Mouse (Mus musculus): Measurements from ENCODE around the gene Cyba. TPM values are rescaled to one million over a fixed set of nuclear protein-coding genes. Genes with fewer than 3 reads are reported as not detected.
A peak's percentile ranks its signal among the peaks of the same experiment; 100 is the strongest.

Cyba gene
- total and polyA plus RNA-seq, 3 experiments = 321 to 344 (median 338) TPM

DNA sequence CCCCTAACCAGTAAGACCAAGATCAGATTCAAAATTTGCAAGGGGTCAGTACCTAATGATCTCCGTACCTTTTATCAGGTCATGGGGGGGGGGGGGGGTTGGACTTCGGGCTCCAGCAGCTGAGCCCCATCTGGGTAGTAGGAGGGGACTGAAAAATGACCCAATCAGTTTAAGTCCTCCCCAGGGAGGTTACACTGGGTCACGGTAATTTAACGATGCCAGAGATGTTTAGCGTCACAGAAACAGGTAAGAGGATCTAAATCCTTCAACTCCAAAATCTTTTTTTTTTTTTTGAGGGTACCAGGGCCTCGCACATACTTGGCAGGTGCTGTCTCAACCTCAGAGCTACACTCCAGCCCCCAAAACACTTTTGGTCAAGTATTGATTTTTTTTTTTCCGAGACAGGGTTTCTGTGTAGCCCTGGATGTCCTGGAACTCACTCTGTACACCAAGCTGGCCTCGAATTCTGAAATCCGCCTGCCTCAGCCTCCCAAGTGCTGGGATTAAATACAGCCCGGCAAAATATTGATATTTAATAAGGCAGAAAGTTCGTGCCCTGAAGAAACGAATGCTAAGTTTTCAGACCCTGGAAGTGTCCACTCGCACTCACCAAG is 56.9 kb downstream of the Cyba start:
- DNase-seq (ENCODE audit: low read depth, low spot score) = peak; percentile 22
- TF ChIP-seq ELF1 (IDR thresholded peaks at IDR 0.05; ENCODE audit: low read depth, low read length) (no peak), MAZ (IDR thresholded peaks at IDR 0.05; ENCODE audit: low read depth, low read length) (no peak), CTCF (IDR thresholded peaks at IDR 0.05 in 2 of 3, conservative IDR thresholded peaks at IDR 0.05 in 1 of 3; ENCODE audit: control insufficient read depth in 1 of 3, insufficient read depth in 1 of 3, low read depth in 2 of 3, low read length in 3 of 3, poor library complexity in 1 of 3, severe bottlenecking in 1 of 3) (no peak), USF2 (IDR thresholded peaks at IDR 0.05; ENCODE audit: borderline replicate concordance in 1 of 2, insufficient read depth in 1 of 2, low read depth in 1 of 2, low read length in 2 of 2) (no peak), ZKSCAN1 (IDR thresholded peaks at IDR 0.05; ENCODE audit: low read depth, low read length) (no peak), POLR2A (IDR thresholded peaks at IDR 0.05; ENCODE audit: control insufficient read depth in 1 of 2, insufficient read depth in 1 of 2, low read depth in 1 of 2, low read length in 2 of 2, poor library complexity in 1 of 2) (no peak; a peak in 1 of 4 replicates), NRF1 (IDR thresholded peaks at IDR 0.05; ENCODE audit: insufficient read depth, low read depth, low read length, poor library complexity, severe bottlenecking) (no peak), GATA1 (IDR thresholded peaks at IDR 0.05; ENCODE audit: low read depth, low read length) (no peak), RAD21 (IDR thresholded peaks at IDR 0.05; ENCODE audit: low read depth, low read length) (no peak), SIN3A (IDR thresholded peaks at IDR 0.05; ENCODE audit: low read length) (no peak), GABPA (IDR thresholded peaks at IDR 0.05; ENCODE audit: low read depth, low read length) (no peak), EP300 (IDR thresholded peaks at IDR 0.05; ENCODE audit: low read depth in 1 of 2, low read length in 2 of 2) (no peak), TCF12 (IDR thresholded peaks at IDR 0.05; ENCODE audit: low read depth, low read length) (no peak)
- no peaks in the 10 kb centered on the region for H3K9me3 ChIP-seq (replicated peaks; ENCODE audit: insufficient read depth, low read length)
- H3K27me3 ChIP-seq (ENCODE audit: control insufficient read depth in 1 of 2, insufficient read depth in 2 of 2, low read length in 2 of 2) = no peaks in the 10 kb centered on the region
- peak overlapping the region; percentile 78 for H3K9ac ChIP-seq (ENCODE audit: control insufficient read depth, low read depth, low read length, poor library complexity, severe bottlenecking)
- H3K27ac ChIP-seq (ENCODE audit: control insufficient read depth, low read depth, low read length) = peak overlapping the region; percentile 64
- peaks cover 4 to 33% of the 10 kb centered on the region in 2 experiments; a peak in 3 of 4 replicates for H3K4me1 ChIP-seq (ENCODE audit: control insufficient read depth in 1 of 2, insufficient read depth in 2 of 2, low read length in 2 of 2)
- H3K36me3 ChIP-seq (ENCODE audit: control insufficient read depth in 1 of 2, insufficient read depth in 2 of 2, low read length in 2 of 2) = peaks cover 12 to 26% of the 10 kb centered on the region in 2 experiments
- peaks cover 45% of the 10 kb centered on the region for H3K79me2 ChIP-seq (ENCODE audit: control insufficient read depth, insufficient read depth, low read length, poor library complexity)
- peak overlapping the region; percentile 60 to 69 for H3K4me3 ChIP-seq (ENCODE audit: control insufficient read depth in 1 of 2, insufficient read depth in 1 of 2, low read depth in 2 of 2, low read length in 2 of 2)

DNA sequence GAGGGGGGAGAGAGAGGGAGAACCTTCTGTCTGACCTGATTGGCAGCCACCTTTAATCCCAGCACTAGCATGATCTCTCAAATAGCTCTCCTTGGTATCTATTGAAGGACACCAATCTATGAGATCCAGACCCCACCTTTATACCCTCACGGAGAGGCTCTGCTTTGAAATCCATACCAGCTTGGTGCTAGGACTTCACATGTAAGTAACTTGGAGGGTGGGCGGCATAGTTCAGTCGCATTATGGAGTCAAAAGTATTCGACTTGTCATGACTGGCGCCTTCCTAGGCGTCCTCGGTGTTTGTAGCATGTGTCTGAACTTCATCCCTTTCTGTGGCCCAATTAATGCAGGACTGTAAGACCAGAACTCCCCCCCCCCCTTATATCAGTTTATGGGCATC is 57.4 kb downstream of the Cyba start:
- H3K4me3 ChIP-seq (ENCODE audit: control insufficient read depth in 1 of 2, insufficient read depth in 1 of 2, low read depth in 2 of 2, low read length in 2 of 2) = peak overlapping the region; percentile 60 to 69
- TF ChIP-seq ZC3H11A (IDR thresholded peaks at IDR 0.05; ENCODE audit: low read depth, low read length) (no peak), BHLHE40 (IDR thresholded peaks at IDR 0.05; ENCODE audit: borderline replicate concordance, low read depth, low read length) (no peak), MAZ (IDR thresholded peaks at IDR 0.05; ENCODE audit: low read depth, low read length) (no peak), RAD21 (IDR thresholded peaks at IDR 0.05; ENCODE audit: low read depth, low read length) (no peak), JUND (IDR thresholded peaks at IDR 0.05; ENCODE audit: low read depth, low read length) (no peak), CHD2 (IDR thresholded peaks at IDR 0.05; ENCODE audit: low read length) (no peak), MYC (IDR thresholded peaks at IDR 0.05; ENCODE audit: low read depth, low read length) (no peak)

More for the DNA sequence above, 57.4 kb downstream of the Cyba start:
- peaks cover 10 to 26% of the 10 kb centered on the region in 2 experiments for H3K36me3 ChIP-seq (ENCODE audit: control insufficient read depth in 1 of 2, insufficient read depth in 2 of 2, low read length in 2 of 2)
- no peaks in the 10 kb centered on the region for H3K27me3 ChIP-seq (ENCODE audit: control insufficient read depth in 1 of 2, insufficient read depth in 2 of 2, low read length in 2 of 2)
- peak; percentile 21 for DNase-seq (ENCODE audit: low read depth, low spot score)
- H3K27ac ChIP-seq (ENCODE audit: control insufficient read depth, low read depth, low read length) = no peak overlapping the region; the same call in 1 of the 2 replicates
- H3K79me2 ChIP-seq (ENCODE audit: control insufficient read depth, insufficient read depth, low read length, poor library complexity) = peaks cover 40% of the 10 kb centered on the region
- peak overlapping the region; percentile 78 for H3K9ac ChIP-seq (ENCODE audit: control insufficient read depth, low read depth, low read length, poor library complexity, severe bottlenecking)
- H3K9me3 ChIP-seq (replicated peaks; ENCODE audit: insufficient read depth, low read length) = no peaks in the 10 kb centered on the region
- H3K4me1 ChIP-seq (ENCODE audit: control insufficient read depth in 1 of 2, insufficient read depth in 2 of 2, low read length in 2 of 2) = peaks cover 4 to 33% of the 10 kb centered on the region in 2 experiments; a peak in 3 of 4 replicates

Other genes with a start within 250 kb of the Cyba start
- gene Zfpm1, start 150.8 kb downstream of the Cyba start, total RNA-seq (2012; rRNA removed) = 104 and 133 TPM in 2 replicates
- gene Zfpm1, start 150.8 kb downstream of the Cyba start, polyA plus RNA-seq (2012; ENCODE audit: insufficient read depth in 1 of 2, insufficient read length in 2 of 2, low read depth in 1 of 2, low replicate concordance in 2 of 2, missing spikeins in 1 of 2) = 100 to 1,000 TPM; 260 to 343 TPM
- gene Trhr2, start 72.2 kb downstream of the Cyba start, total RNA-seq (2012; rRNA removed) = 0.12 TPM in 1 of 2 replicates, not detected in the other
- under 1 TPM in 1 of 2 experiments, not detected in 1; 0.07 TPM for gene Trhr2, start 72.2 kb downstream of the Cyba start, polyA plus RNA-seq (2012; ENCODE audit: insufficient read depth in 1 of 2, insufficient read length in 2 of 2, low read depth in 1 of 2, low replicate concordance in 2 of 2, missing spikeins in 1 of 2)
- 84.3 and 98.5 TPM in 2 replicates for gene Zc3h18, start 56.3 kb downstream of the Cyba start, total RNA-seq (2012; rRNA removed)
- 100 to 1,000 TPM in 1 of 2 experiments, 10 to 100 TPM in 1; 30.2 to 122 TPM for gene Zc3h18, start 56.3 kb downstream of the Cyba start, polyA plus RNA-seq (2012; ENCODE audit: insufficient read depth in 1 of 2, insufficient read length in 2 of 2, low read depth in 1 of 2, low replicate concordance in 2 of 2, missing spikeins in 1 of 2)
- gene Il17c, start 10.9 kb downstream of the Cyba start, total RNA-seq (2012; rRNA removed) = not detected in 2 replicates
- gene Il17c, start 10.9 kb downstream of the Cyba start, polyA plus RNA-seq (2012; ENCODE audit: insufficient read depth in 1 of 2, insufficient read length in 2 of 2, low read depth in 1 of 2, low replicate concordance in 2 of 2, missing spikeins in 1 of 2) = under 1 TPM in 1 of 2 experiments, not detected in 1; 0.43 TPM
- 20.6 and 20.8 TPM in 2 replicates for gene Mvd, start 10.5 kb upstream of the Cyba start, total RNA-seq (2012; rRNA removed)
- gene Mvd, start 10.5 kb upstream of the Cyba start, polyA plus RNA-seq (2012; ENCODE audit: insufficient read depth in 1 of 2, insufficient read length in 2 of 2, low read depth in 1 of 2, low replicate concordance in 2 of 2, missing spikeins in 1 of 2) = 10 to 100 TPM in 1 of 2 experiments, not detected in 1; 25.5 TPM
- not detected in 2 replicates for gene Snai3, start 27.8 kb upstream of the Cyba start, total RNA-seq (2012; rRNA removed)
- gene Snai3, start 27.8 kb upstream of the Cyba start, polyA plus RNA-seq (2012; ENCODE audit: insufficient read depth in 1 of 2, insufficient read length in 2 of 2, low read depth in 1 of 2, low replicate concordance in 2 of 2, missing spikeins in 1 of 2) = under 1 TPM in 1 of 2 experiments, not detected in 1; 0.06 TPM
- 12.0 and 18.6 TPM in 2 replicates for gene Rnf166, start 43.1 kb upstream of the Cyba start, total RNA-seq (2012; rRNA removed)
- 10 to 100 TPM in 1 of 2 experiments, not detected in 1; 37.7 TPM for gene Rnf166, start 43.1 kb upstream of the Cyba start, polyA plus RNA-seq (2012; ENCODE audit: insufficient read depth in 1 of 2, insufficient read length in 2 of 2, low read depth in 1 of 2, low replicate concordance in 2 of 2, missing spikeins in 1 of 2)
- gene Ctu2, start 43.2 kb upstream of the Cyba start, total RNA-seq (2012; rRNA removed) = 44.4 and 57.4 TPM in 2 replicates
- 10 to 100 TPM in 1 of 2 experiments, not detected in 1; 44.0 TPM for gene Ctu2, start 43.2 kb upstream of the Cyba start, polyA plus RNA-seq (2012; ENCODE audit: insufficient read depth in 1 of 2, insufficient read length in 2 of 2, low read depth in 1 of 2, low replicate concordance in 2 of 2, missing spikeins in 1 of 2)
- 144 and 155 TPM in 2 replicates for gene Piezo1, start 118.4 kb upstream of the Cyba start, total RNA-seq (2012; rRNA removed)
- gene Piezo1, start 118.4 kb upstream of the Cyba start, polyA plus RNA-seq (2012; ENCODE audit: insufficient read depth in 1 of 2, insufficient read length in 2 of 2, low read depth in 1 of 2, low replicate concordance in 2 of 2, missing spikeins in 1 of 2) = 100 to 1,000 TPM in 1 of 2 experiments, 10 to 100 TPM in 1; 35.1 to 223 TPM
- 64.3 and 74.6 TPM in 2 replicates for gene Cdt1, start 135.1 kb upstream of the Cyba start, total RNA-seq (2012; rRNA removed)
- gene Cdt1, start 135.1 kb upstream of the Cyba start, polyA plus RNA-seq (2012; ENCODE audit: insufficient read depth in 1 of 2, insufficient read length in 2 of 2, low read depth in 1 of 2, low replicate concordance in 2 of 2, missing spikeins in 1 of 2) = 10 to 100 TPM in 1 of 2 experiments, not detected in 1; 84.5 TPM
- 239 and 243 TPM in 2 replicates for gene Aprt, start 144.0 kb upstream of the Cyba start, total RNA-seq (2012; rRNA removed)
- 100 to 1,000 TPM in 1 of 2 experiments, not detected in 1; 287 TPM for gene Aprt, start 144.0 kb upstream of the Cyba start, polyA plus RNA-seq (2012; ENCODE audit: insufficient read depth in 1 of 2, insufficient read length in 2 of 2, low read depth in 1 of 2, low replicate concordance in 2 of 2, missing spikeins in 1 of 2)
- 1.7 and 2.1 TPM in 2 replicates for gene Galns, start 178.5 kb upstream of the Cyba start, total RNA-seq (2012; rRNA removed)
- gene Galns, start 178.5 kb upstream of the Cyba start, polyA plus RNA-seq (2012; ENCODE audit: insufficient read depth in 1 of 2, insufficient read length in 2 of 2, low read depth in 1 of 2, low replicate concordance in 2 of 2, missing spikeins in 1 of 2) = 1 to 10 TPM in 1 of 2 experiments, not detected in 1; 3.0 TPM
- gene Trappc2l, start 178.7 kb upstream of the Cyba start, total RNA-seq (2012; rRNA removed) = 21.6 and 21.7 TPM in 2 replicates
- gene Trappc2l, start 178.7 kb upstream of the Cyba start, polyA plus RNA-seq (2012; ENCODE audit: insufficient read depth in 1 of 2, insufficient read length in 2 of 2, low read depth in 1 of 2, low replicate concordance in 2 of 2, missing spikeins in 1 of 2) = 10 to 100 TPM in 1 of 2 experiments, not detected in 1; 15.1 TPM
- gene Pabpn1l, start 189.8 kb upstream of the Cyba start, total RNA-seq (2012; rRNA removed) = not detected in 2 replicates
- gene Pabpn1l, start 189.8 kb upstream of the Cyba start, polyA plus RNA-seq (2012; ENCODE audit: insufficient read depth in 1 of 2, insufficient read length in 2 of 2, low read depth in 1 of 2, low replicate concordance in 2 of 2, missing spikeins in 1 of 2) = under 1 TPM in 1 of 2 experiments, not detected in 1; 0.15 TPM

All from MEL (cell line).